Mouse (Mus musculus) stomach, embryonic 16.5 days (tissue): ENCODE results near the gene Klf4. TPM values are rescaled to one million over a fixed set of nuclear protein-coding genes. Genes with fewer than 3 reads are reported as not detected.

Source experiments
- ATAC-seq: fragments of 200-750 bp; cut with Nextera tagmentation; 2 replicates; pipeline ENCODE4 v1.8.0; 2017; ENCODE audit warnings: moderate number of reproducible peaks, moderate TSS enrichment; ENCODE audit not compliant: insufficient read depth, low FRiP score
- H3K27ac ChIP-seq: fragments of 300-500 bp; sonication (generic); 2 replicates; pipeline ENCODE4 v1.5.1; 2014; ENCODE audit warnings: low read length
- H3K27me3 ChIP-seq: fragments of 300-500 bp; sonication (generic); 2 replicates; pipeline ENCODE4 v1.6.1; 2014; ENCODE audit warnings: low read length, control low read depth, mixed read lengths; ENCODE audit not compliant: control insufficient read depth, insufficient read depth
- H3K36me3 ChIP-seq: fragments of 300-500 bp; sonication (generic); 2 replicates; pipeline ENCODE4 v1.6.1; 2014; ENCODE audit warnings: low read length; ENCODE audit not compliant: control insufficient read depth, insufficient read depth
- H3K4me1 ChIP-seq: fragments of 300-500 bp; sonication (generic); 2 replicates; pipeline ENCODE4 v1.6.1; 2014; ENCODE audit warnings: low read length, control low read depth, mixed read lengths; ENCODE audit not compliant: control insufficient read depth, insufficient read depth
- H3K4me2 ChIP-seq: fragments of 300-500 bp; sonication (generic); 2 replicates; pipeline ENCODE4 v1.6.1; 2014; ENCODE audit warnings: low read depth, low read length, mixed read lengths
- H3K4me3 ChIP-seq: fragments of 300-500 bp; sonication (generic); replicated peaks from 2 replicates; pipeline ENCODE4 v1.5.1; 2014; ENCODE audit warnings: mild to moderate bottlenecking, low read length
- H3K9ac ChIP-seq: fragments of 300-500 bp; sonication (generic); 2 replicates; pipeline ENCODE4 v1.6.1; 2014; ENCODE audit warnings: low read length
- H3K9me3 ChIP-seq: fragments of 300-500 bp; sonication (generic); replicated peaks from 2 replicates; pipeline ENCODE4 v1.6.1; 2016; ENCODE audit warnings: low read length, control low read depth; ENCODE audit not compliant: control insufficient read depth
- WGBS: fragments of 180-500 bp; shearing (Covaris S2); extraction: QIAGEN DNeasy Blood & Tissue Kit; methylation state at CpG from one replicate; pipeline ENCODE4 v1.1.7; 2014; 5-methylcytosine and 5-hydroxymethylcytosine counted together
- polyA plus RNA-seq: library from polyadenylated mRNA; unstranded; fragments of >200 nt; fragmentation: Nextera tagmentation; extraction: Ambion mirVana; gene quantifications from 2 replicates; pipeline ENCODE4 v1.2.1, GENCODE M21; 2015

The Klf4 gene
- polyA plus RNA-seq, 1 experiment from 2014 or later = 29.4 TPM

GRCm38 (mm10) chr4:55513615-55514279, 18.5 kb downstream of the Klf4 start:
- Histone ChIP-seq H3K9ac (no peak overlapping the region), H3K9me3 (no peaks in the 10 kb centered on the region), H3K27ac (no peak overlapping the region), H3K4me1 (no peaks in the 10 kb centered on the region), H3K27me3 (peaks cover 3% of the 10 kb centered on the region; the same call in 1 of the 2 replicates), H3K4me2 (no peak overlapping the region), H3K36me3 (no peaks in the 10 kb centered on the region), H3K4me3 (no peak overlapping the region)
- WGBS = 81% methylated on average over 7 of the region's 7 CpGs
- no peak for ATAC-seq

GRCm38 (mm10) chr4:55511389-55511788, 20.9 kb downstream of the Klf4 start:
- Histone ChIP-seq H3K4me3 (no peak overlapping the region), H3K27ac (no peak overlapping the region), H3K27me3 (no peaks in the 10 kb centered on the region), H3K4me2 (no peak overlapping the region), H3K9ac (no peak overlapping the region), H3K9me3 (no peaks in the 10 kb centered on the region), H3K4me1 (no peaks in the 10 kb centered on the region), H3K36me3 (no peaks in the 10 kb centered on the region)
- ATAC-seq = no peak
- 70% methylated on average over 2 of the region's 2 CpGs for WGBS

- WGBS = 80% methylated on average over 7 of the region's 7 CpGs
- no peaks in the 10 kb centered on the region for H3K9me3 ChIP-seq
- no peaks in the 10 kb centered on the region for H3K36me3 ChIP-seq
- no peaks in the 10 kb centered on the region for H3K27me3 ChIP-seq
- H3K27ac ChIP-seq = no peak overlapping the region
- no peaks in the 10 kb centered on the region for H3K4me1 ChIP-seq
- no peak for ATAC-seq
- H3K9ac ChIP-seq = no peak overlapping the region
- H3K4me3 ChIP-seq = no peak overlapping the region
- no peak overlapping the region for H3K4me2 ChIP-seq
Measured at GRCm38 (mm10) chr4:55508712-55509111, 23.6 kb downstream of the Klf4 start.

- no peak for ATAC-seq
- no peaks in the 10 kb centered on the region for H3K36me3 ChIP-seq
- H3K4me3 ChIP-seq = no peak overlapping the region
- WGBS = 57% methylated on average over 1 of the region's 1 CpGs
- H3K4me2 ChIP-seq = no peak overlapping the region
- no peaks in the 10 kb centered on the region for H3K4me1 ChIP-seq
- H3K9ac ChIP-seq = no peak overlapping the region
- H3K27me3 ChIP-seq = no peaks in the 10 kb centered on the region
- H3K27ac ChIP-seq = no peak overlapping the region
- H3K9me3 ChIP-seq = no peaks in the 10 kb centered on the region
Measured at GRCm38 (mm10) chr4:55498621-55499020, 33.6 kb downstream of the Klf4 start.

- Histone ChIP-seq H3K27ac (peak overlapping the region; percentile 4; the same call in 1 of the 2 replicates), H3K4me3 (no peak overlapping the region), H3K36me3 (no peaks in the 10 kb centered on the region), H3K9me3 (no peaks in the 10 kb centered on the region), H3K27me3 (no peaks in the 10 kb centered on the region), H3K4me1 (no peaks in the 10 kb centered on the region), H3K4me2 (no peak overlapping the region), H3K9ac (no peak overlapping the region)
- 80% methylated on average over 7 of the region's 7 CpGs for WGBS
- peak; percentile 40 for ATAC-seq
Measured at GRCm38 (mm10) chr4:55496416-55496815, 35.9 kb downstream of the Klf4 start.

- H3K36me3 ChIP-seq = no peaks in the 10 kb centered on the region
- ATAC-seq = no peak
- 57% methylated on average over 3 of the region's 3 CpGs for WGBS
- no peaks in the 10 kb centered on the region for H3K27me3 ChIP-seq
- no peak overlapping the region for H3K27ac ChIP-seq
- no peaks in the 10 kb centered on the region for H3K4me1 ChIP-seq
- no peak overlapping the region for H3K4me3 ChIP-seq
- no peaks in the 10 kb centered on the region for H3K9me3 ChIP-seq
- H3K4me2 ChIP-seq = no peak overlapping the region
- H3K9ac ChIP-seq = no peak overlapping the region
Measured at GRCm38 (mm10) chr4:55493261-55493660, 39.0 kb downstream of the Klf4 start.

GRCm38 (mm10) chr4:55489328-55489727, 42.9 kb downstream of the Klf4 start:
- Histone ChIP-seq H3K27me3 (no peaks in the 10 kb centered on the region), H3K9me3 (no peaks in the 10 kb centered on the region), H3K4me1 (no peaks in the 10 kb centered on the region), H3K36me3 (no peaks in the 10 kb centered on the region), H3K27ac (no peak overlapping the region), H3K4me3 (no peak overlapping the region), H3K9ac (no peak overlapping the region), H3K4me2 (no peak overlapping the region)
- WGBS = 73% methylated on average over 3 of the region's 3 CpGs
- no peak for ATAC-seq

- no peak overlapping the region for H3K9ac ChIP-seq
- WGBS = 62% methylated on average over 6 of the region's 6 CpGs
- H3K36me3 ChIP-seq = no peaks in the 10 kb centered on the region
- H3K4me2 ChIP-seq = no peak overlapping the region
- H3K27me3 ChIP-seq = no peaks in the 10 kb centered on the region
- no peak overlapping the region for H3K4me3 ChIP-seq
- no peaks in the 10 kb centered on the region for H3K9me3 ChIP-seq
- H3K4me1 ChIP-seq = no peaks in the 10 kb centered on the region
- no peak overlapping the region for H3K27ac ChIP-seq
- ATAC-seq = no peak
Measured at GRCm38 (mm10) chr4:55488604-55489003, 43.7 kb downstream of the Klf4 start.

- Histone ChIP-seq H3K4me3 (peak overlapping the region; percentile 33), H3K9me3 (no peaks in the 10 kb centered on the region), H3K9ac (peak overlapping the region; percentile 58), H3K36me3 (no peaks in the 10 kb centered on the region), H3K4me1 (peaks cover 4% of the 10 kb centered on the region), H3K27me3 (no peaks in the 10 kb centered on the region), H3K4me2 (peak overlapping the region; percentile 64), H3K27ac (no peak overlapping the region)
- peak; percentile 63; the same call in 1 of the 2 replicates for ATAC-seq
- 14% methylated on average over 25 of the region's 25 CpGs for WGBS
Measured at GRCm38 (mm10) chr4:55480322-55480767, 51.9 kb downstream of the Klf4 start.
